Mouse (Mus musculus) adrenal gland, postnatal 36 days (tissue): Measurements from ENCODE around the gene Arhgap15. TPM values are rescaled to one million over a fixed set of nuclear protein-coding genes. Genes with fewer than 3 reads are reported as not detected.

ENCODE experiments used
- DNase-seq, 2 experiments: peaks; one replicate each; pipeline ENCODE4 v3.0.0; 2021; ENCODE audit warnings: mixed read lengths in 1 of 2
- total RNA-seq, 2 experiments: library from RNA; stranded (reverse); gene quantifications; 2 replicates each; pipeline ENCODE4 v1.2.3; 2021

The Arhgap15 gene
- total RNA-seq, 2 experiments from 2014 or later, result 1.7 to 3.3 TPM

- no peak for DNase-seq
Observed at GRCm38 (mm10) chr2:44304971-44305808, 556.6 kb downstream of the Arhgap15 start.

DNA sequence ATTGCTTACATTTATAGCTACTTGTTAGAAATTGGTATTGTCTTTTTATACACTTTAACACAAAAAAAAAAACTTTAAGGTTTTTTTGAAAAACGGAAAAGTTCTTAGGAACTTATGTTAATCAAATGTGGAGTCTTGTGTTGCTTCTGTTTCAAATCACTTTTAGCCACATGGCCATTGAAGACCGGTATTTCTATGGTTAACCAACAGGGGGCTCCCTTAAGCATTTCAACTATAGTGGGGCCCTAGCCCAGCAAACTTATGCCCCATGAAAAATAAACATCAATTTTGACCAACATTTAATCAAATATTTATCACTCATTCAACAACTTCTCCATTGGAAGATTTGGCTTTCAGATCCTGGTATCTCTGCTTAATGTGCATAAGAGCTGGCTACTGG is 557.5 kb downstream of the Arhgap15 start:
- DNase-seq, result peak in 1 of 2 experiments; percentile 4

DNA sequence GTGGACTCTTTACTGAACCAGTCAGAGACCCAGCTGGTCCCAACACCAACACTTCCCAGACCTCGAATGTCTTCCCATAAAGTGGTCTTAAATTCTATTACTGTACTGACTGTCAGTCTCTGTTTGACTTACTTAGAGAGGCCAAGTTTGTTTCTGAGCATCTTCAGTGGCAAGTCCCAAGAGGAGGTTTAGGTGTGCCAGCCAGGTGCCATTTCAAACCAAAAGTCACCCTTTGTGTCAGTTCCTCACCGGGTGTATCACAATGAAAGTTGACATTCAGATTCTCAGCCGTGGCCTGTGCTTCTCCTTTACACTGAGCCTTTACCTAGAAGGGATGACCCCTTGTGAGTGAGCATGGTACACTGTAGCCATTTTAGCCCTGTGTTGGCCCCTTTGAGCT is 560.5 kb downstream of the Arhgap15 start:
- no peak for DNase-seq

DNA sequence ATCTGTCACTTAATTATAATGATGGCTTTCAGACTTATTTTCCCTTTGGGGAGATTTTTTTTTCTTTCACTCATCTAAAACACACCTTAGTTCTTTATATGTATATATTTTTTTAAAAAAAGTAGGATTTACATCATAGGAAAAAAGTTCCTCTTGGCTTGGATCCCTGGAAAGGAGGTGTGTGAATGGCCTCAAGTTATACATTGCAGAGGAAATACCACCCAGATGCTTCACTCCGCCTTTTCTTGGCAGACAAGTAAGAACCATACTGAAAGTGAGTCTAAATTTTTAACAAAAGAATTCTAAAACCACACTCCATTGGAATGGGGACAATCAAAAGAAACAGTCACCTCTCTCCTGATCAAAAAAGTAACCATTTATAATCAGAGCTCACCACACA is 560.9 kb downstream of the Arhgap15 start:
- DNase-seq, result no peak

DNA sequence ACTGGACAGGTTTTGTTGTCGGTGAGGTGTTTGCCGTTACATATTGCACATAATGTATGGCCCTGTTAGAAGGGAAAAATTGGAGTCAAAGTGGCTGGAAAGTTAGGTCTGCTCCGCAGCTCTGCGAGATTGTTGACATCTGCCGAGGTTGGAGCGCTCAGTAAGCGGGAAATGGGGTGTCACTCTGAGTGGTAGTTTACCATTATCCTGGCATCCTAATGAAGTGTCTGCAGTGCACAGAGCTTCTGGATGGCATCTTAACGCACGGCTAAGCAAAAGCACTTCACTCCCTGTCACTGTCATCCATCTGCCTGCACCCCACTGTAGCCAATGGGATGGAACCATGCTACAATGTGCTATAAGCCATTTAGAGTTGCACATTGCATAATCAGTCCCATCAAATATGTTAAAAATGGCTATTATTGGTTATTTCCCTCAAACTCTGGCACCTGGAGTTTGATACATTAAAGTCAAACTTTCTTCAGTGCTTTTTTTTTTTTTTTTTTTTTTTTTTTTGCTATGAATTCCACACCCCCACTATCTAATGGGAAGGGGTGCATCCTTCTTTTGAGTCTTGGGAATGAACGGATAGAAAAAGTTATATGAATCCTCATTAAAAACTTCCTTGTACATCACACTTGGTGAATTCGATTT is 561.6 kb downstream of the Arhgap15 start:
- DNase-seq, result no peak

GRCm38 (mm10) chr2:44311216-44311615 is 562.6 kb downstream of the Arhgap15 start:
- DNase-seq, result no peak

GRCm38 (mm10) chr2:44313573-44313972 is 564.9 kb downstream of the Arhgap15 start:
- no peak for DNase-seq

DNA sequence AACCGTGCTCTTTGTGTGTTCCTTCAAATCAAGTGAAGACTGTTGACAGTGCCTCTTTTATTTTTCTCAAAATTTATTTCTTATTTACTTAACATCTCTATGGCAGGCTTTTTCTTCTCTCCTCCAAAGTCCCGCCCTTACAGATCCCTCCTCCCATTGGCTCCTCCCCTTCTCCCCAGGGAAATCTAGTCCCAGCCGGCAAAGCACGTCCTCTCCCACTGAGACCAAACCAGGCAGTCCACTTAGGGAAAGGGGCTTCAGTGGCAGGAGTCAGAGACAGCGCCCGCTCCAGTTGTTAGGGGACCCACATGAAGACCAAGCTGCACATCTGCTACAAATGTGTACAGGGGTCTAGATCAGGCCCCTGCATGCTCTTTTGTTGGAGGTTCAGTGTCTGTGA is 569.8 kb downstream of the Arhgap15 start:
- no peak for DNase-seq

DNA sequence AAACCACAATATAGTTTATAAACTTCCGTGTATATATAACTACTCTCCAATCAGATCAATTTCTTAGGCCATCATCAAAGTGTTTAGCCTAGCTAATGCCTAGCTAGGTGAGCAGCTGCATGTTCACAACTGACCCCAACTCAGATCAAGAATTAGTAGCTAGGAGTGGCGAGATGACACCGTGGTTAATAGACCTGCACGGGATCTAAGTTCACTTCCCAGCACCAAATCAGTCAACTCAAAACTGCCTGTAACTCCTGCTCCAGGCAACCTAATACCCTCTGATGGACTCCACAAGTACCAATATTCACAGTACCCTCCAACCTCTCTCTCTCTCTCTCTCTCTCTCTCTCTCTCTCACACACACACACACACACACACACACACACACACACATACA is 570.9 kb downstream of the Arhgap15 start:
- DNase-seq, result no peak

- no peak for DNase-seq
Observed at GRCm38 (mm10) chr2:44323813-44324212, 575.2 kb downstream of the Arhgap15 start.

GRCm38 (mm10) chr2:44333295-44333694 is 584.7 kb downstream of the Arhgap15 start:
- no peak for DNase-seq

- DNase-seq, result no peak
Observed at GRCm38 (mm10) chr2:44334006-44334405, 585.4 kb downstream of the Arhgap15 start.

DNA sequence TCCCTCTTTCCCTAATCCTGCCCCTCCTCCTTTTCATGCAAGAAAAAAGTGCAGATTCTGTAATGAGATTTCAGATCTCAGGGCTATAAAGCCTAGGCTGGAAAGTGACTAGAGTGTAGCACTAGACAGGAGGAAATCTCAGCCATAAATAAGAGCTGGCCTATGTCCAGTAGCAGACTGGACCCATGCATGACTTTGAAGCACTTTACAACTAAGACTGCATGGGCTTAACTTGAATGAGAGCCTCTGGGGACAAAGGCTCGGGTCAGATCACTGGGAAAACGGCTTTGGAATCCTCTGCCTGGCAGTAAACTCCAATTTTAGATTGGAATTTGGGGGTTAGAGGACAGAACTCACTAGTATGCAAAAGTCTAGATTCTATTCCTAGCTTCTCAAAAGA is 585.9 kb downstream of the Arhgap15 start:
- DNase-seq, result no peak

GRCm38 (mm10) chr2:44336720-44337354 is 588.2 kb downstream of the Arhgap15 start:
- peak; percentile 7 to 29 for DNase-seq

DNA sequence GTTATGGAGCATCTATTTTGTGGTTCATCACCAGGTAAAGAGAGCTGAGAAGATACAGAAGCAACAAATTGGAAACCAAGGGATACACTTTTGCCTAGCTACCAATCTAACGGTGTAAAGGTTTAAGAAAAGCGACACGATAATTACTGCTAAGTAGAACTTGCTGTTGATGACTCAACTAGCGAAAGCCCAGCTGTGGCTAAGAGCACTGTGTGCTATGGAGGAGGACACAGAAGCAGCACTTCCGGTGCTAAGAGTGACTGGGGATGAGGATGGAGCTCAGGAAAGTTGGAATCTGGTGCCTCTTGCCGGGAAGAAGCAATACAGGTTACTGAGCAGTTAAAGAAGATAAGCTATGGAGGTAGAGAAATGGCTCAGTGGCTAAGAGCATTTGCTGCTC is 589.8 kb downstream of the Arhgap15 start:
- DNase-seq, result no peak

- DNase-seq, result no peak
Observed at GRCm38 (mm10) chr2:44341091-44341571, 592.5 kb downstream of the Arhgap15 start.

DNA sequence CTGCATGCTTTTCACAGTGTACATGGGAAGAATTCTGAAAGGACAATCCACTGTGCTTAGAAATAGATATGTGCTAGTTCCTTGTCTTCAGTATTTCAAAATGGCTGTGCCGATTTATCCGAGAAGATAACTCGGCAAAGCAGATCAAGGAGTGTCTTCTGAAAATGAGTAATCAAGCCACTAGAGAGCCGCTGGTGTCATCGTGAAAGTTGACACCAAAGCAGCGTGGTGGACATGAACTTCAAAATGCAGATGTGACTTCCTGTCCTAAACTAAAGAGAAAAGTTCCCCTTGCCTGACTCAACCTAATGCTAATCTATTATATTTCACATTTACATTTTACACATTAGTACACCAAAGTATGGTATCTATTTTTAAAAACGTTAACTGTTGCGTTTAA is 596.2 kb downstream of the Arhgap15 start:
- DNase-seq, result no peak

DNA sequence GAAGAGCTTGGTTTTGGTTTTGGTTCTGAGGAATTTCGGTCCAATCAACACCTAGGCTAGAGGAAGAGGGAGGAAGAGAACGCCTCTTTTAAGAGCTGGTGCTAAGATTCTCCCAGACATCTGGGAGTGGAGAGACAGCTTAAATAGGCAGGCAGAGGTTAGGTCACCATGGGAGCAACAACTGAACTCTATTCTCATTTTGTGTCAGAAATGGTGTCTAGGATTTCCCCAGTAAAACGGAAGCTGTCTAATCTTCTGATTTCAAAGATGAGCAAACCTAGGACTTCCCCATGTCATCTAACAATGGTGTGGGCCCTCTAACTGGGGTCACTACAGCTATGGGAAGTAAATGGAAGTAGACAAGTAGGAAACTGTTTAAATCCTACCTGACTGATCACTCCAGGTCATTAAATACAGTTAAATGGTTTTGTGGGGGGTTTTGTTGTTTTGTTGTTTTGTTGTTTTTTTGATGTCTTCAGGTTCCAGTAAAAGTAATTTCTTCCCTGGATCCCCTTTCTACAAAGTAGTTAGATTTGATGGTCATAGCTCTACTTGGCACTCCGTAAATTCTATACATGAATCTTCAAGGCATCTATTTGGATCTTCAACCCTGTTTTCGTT is 596.8 kb downstream of the Arhgap15 start:
- no peak for DNase-seq

GRCm38 (mm10) chr2:44346184-44346583 is 597.6 kb downstream of the Arhgap15 start:
- DNase-seq, result no peak

- no peak for DNase-seq
Observed at GRCm38 (mm10) chr2:44347781-44348180, 599.2 kb downstream of the Arhgap15 start.

DNA sequence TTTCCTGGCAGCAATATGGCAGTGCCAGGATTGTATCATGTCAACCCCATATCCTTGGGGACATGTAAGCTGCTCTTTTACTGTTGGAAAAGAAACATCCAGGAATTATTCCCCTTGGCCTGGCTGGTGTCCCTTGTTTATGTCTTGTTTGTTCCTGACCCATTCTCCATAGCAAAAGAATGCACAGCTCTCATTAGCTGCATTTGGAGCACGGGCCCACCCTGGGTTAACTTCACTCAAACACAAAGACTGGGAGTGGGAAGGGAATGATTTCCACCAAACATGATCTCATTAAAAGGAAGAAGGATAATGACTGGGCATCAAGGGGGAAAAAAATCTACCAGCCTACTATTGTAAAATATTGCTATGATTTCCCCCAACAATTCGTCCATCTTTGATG is 600.5 kb downstream of the Arhgap15 start:
- no peak for DNase-seq

DNA sequence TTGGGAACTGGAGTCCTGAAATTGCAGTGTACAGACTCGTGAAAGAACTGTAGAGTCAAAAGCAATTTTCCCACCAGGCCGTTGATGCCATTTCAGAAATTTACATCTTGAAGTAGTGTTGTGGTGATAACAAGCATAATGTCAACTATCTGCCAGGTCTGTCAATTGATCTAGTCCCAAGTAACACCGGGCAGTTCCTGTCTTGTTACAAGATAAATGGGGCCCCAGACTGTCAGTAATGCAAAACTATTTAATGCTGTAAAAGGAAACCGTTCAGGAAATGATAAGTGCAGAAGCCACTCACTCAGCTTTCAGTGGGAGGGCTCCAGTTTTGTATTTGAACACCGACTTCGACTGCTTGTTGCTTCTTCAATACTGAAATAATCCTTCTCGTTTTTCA is 604.3 kb downstream of the Arhgap15 start:
- DNase-seq, result no peak

DNA sequence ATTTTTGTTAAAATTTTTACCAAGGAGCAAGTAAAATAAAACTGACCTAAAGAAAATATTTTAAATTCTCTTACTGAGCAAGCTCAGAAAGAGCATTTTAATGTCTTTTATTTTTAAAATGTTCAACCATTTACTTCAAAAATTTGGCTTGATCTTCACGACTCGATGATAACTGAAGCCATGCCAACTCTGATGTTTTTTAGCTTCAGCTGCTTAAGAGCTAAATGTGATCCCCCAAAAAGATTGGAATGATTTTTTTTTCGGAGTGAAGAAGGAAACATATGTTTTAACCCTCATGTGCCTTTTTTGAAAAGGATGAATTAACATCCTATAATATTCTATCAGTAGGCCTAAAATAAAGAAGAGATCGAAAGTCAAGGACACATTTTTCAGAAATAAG is 605.0 kb downstream of the Arhgap15 start:
- DNase-seq, result no peak
